Mouse (Mus musculus) MEL (cell line): Measurements from ENCODE around the gene Magi2. TPM values are rescaled to one million over a fixed set of nuclear protein-coding genes. Genes with fewer than 3 reads are reported as not detected.

Experiments
- DNase-seq: peaks from one replicate; pipeline ENCODE4 v3.0.0; 2011; ENCODE audit warnings: low read depth, low spot score
- H3K27ac ChIP-seq: 2 replicates; pipeline ENCODE4 v1.5.1; 2012; ENCODE audit warnings: low read depth, mild to moderate bottlenecking, control low read depth, low read length, moderate library complexity; ENCODE audit not compliant: control insufficient read depth
- H3K27me3 ChIP-seq, 2 experiments: fragments of 150-350 bp in 1 of 2; sonication (generic) in 1 of 2; 2 replicates each; pipeline ENCODE4 v1.6.1; 2012; ENCODE audit warnings: low read length in 2 of 2, mild to moderate bottlenecking in 2 of 2, improper control_type of control experiment in 1 of 2, moderate library complexity in 1 of 2; ENCODE audit not compliant: insufficient read depth in 2 of 2, control insufficient read depth in 1 of 2
- H3K36me3 ChIP-seq, 2 experiments: 2 replicates each; pipeline ENCODE4 v1.6.1; 2012 to 2014; ENCODE audit warnings: low read length in 2 of 2, improper control_type of control experiment in 1 of 2, inconsistent platforms in 1 of 2, mild to moderate bottlenecking in 1 of 2; ENCODE audit not compliant: insufficient read depth in 2 of 2, control insufficient read depth in 1 of 2
- H3K4me1 ChIP-seq, 2 experiments: fragments of 150-350 bp in 1 of 2; sonication (generic) in 1 of 2; 2 replicates each; pipeline ENCODE4 v1.6.1; 2012; ENCODE audit warnings: low read length in 2 of 2, improper control_type of control experiment in 1 of 2, mild to moderate bottlenecking in 1 of 2; ENCODE audit not compliant: insufficient read depth in 2 of 2, control insufficient read depth in 1 of 2
- H3K4me3 ChIP-seq, 2 experiments: fragments of 150-350 bp in 1 of 2; sonication (generic) in 1 of 2; 2 replicates each; pipeline ENCODE4 v1.5.1; 2012; ENCODE audit warnings: low read depth in 2 of 2, low read length in 2 of 2, mild to moderate bottlenecking in 2 of 2, moderate library complexity in 2 of 2, control low read depth in 1 of 2, improper control_type of control experiment in 1 of 2; ENCODE audit not compliant: control insufficient read depth in 1 of 2, insufficient read depth in 1 of 2
- H3K79me2 ChIP-seq: 2 replicates; pipeline ENCODE4 v1.6.1; 2012; ENCODE audit warnings: mild to moderate bottlenecking, low read length, moderate library complexity; ENCODE audit not compliant: control insufficient read depth, poor library complexity, insufficient read depth
- H3K9ac ChIP-seq: 2 replicates; pipeline ENCODE4 v1.6.1; 2012; ENCODE audit warnings: low read depth, mild to moderate bottlenecking, control low read depth, low read length, moderate library complexity; ENCODE audit not compliant: control insufficient read depth, poor library complexity, severe bottlenecking
- H3K9me3 ChIP-seq: fragments of 150-350 bp; sonication (generic); replicated peaks from 2 replicates; pipeline ENCODE4 v1.6.1; 2012; ENCODE audit warnings: mild to moderate bottlenecking, low read length, improper control_type of control experiment, moderate library complexity; ENCODE audit not compliant: insufficient read depth
- CHD2 ChIP-seq: IDR thresholded peaks from 2 replicates; pipeline ENCODE4 v1.6.1; 2011; ENCODE audit warnings: low read length, improper control_type of control experiment
- KAT2A ChIP-seq: conservative IDR thresholded peaks from 2 replicates; pipeline ENCODE4 v1.6.1; 2012; ENCODE audit warnings: low read depth, low read length, improper control_type of control experiment, inconsistent platforms
- MAFK ChIP-seq: IDR thresholded peaks from 2 replicates; pipeline ENCODE4 v1.6.1; 2011; ENCODE audit warnings: low read depth, mild to moderate bottlenecking, low read length, improper control_type of control experiment, borderline replicate concordance
- MAX ChIP-seq: IDR thresholded peaks from 2 replicates; pipeline ENCODE4 v1.6.1; 2011; ENCODE audit warnings: low read length, improper control_type of control experiment
- MAZ ChIP-seq: IDR thresholded peaks from 2 replicates; pipeline ENCODE4 v1.6.1; 2012; ENCODE audit warnings: low read depth, mild to moderate bottlenecking, inconsistent platforms, low read length, improper control_type of control experiment
- MXI1 ChIP-seq: IDR thresholded peaks from 2 replicates; pipeline ENCODE4 v1.6.1; 2011; ENCODE audit warnings: mild to moderate bottlenecking, low read depth, low read length, improper control_type of control experiment
- MYC ChIP-seq: IDR thresholded peaks from 2 replicates; pipeline ENCODE4 v1.6.1; 2011; ENCODE audit warnings: low read depth, mild to moderate bottlenecking, low read length, improper control_type of control experiment, moderate library complexity
- NELFE ChIP-seq: IDR thresholded peaks from 2 replicates; pipeline ENCODE4 v1.6.1; 2011; ENCODE audit warnings: low read depth, low read length, improper control_type of control experiment
- NRF1 ChIP-seq: IDR thresholded peaks from 2 replicates; pipeline ENCODE4 v1.6.1; 2014; ENCODE audit warnings: low read depth, mild to moderate bottlenecking, inconsistent platforms, low read length, improper control_type of control experiment, moderate library complexity; ENCODE audit not compliant: poor library complexity, insufficient read depth, severe bottlenecking
- POLR2A ChIP-seq, 2 experiments: IDR thresholded peaks; 2 replicates each; pipeline ENCODE4 v1.6.1; 2011 to 2012; ENCODE audit warnings: low read length in 2 of 2, mild to moderate bottlenecking in 2 of 2, control low read depth in 1 of 2, improper control_type of control experiment in 1 of 2, low read depth in 1 of 2, moderate library complexity in 1 of 2; ENCODE audit not compliant: control insufficient read depth in 1 of 2, insufficient read depth in 1 of 2, poor library complexity in 1 of 2
- POLR2AphosphoS2 ChIP-seq: IDR thresholded peaks from 2 replicates; pipeline ENCODE4 v1.6.1; 2011; ENCODE audit warnings: low read length, improper control_type of control experiment
- RAD21 ChIP-seq: IDR thresholded peaks from 2 replicates; pipeline ENCODE4 v1.6.1; 2011; ENCODE audit warnings: mild to moderate bottlenecking, low read depth, low read length, improper control_type of control experiment
- RCOR1 ChIP-seq: IDR thresholded peaks from 2 replicates; pipeline ENCODE4 v1.6.1; 2012; ENCODE audit warnings: low read depth, mild to moderate bottlenecking, inconsistent platforms, low read length, improper control_type of control experiment
- TAL1 ChIP-seq: IDR thresholded peaks from 2 replicates; pipeline ENCODE4 v1.6.1; 2012; ENCODE audit warnings: mild to moderate bottlenecking, inconsistent platforms, low read length, moderate library complexity, mixed read lengths
- TBP ChIP-seq: IDR thresholded peaks from 2 replicates; pipeline ENCODE4 v1.8.0; 2011; ENCODE audit warnings: low read depth, low read length, improper control_type of control experiment
- TCF12 ChIP-seq: IDR thresholded peaks from 2 replicates; pipeline ENCODE4 v1.6.1; 2014; ENCODE audit warnings: low read depth, mild to moderate bottlenecking, inconsistent platforms, low read length, improper control_type of control experiment, moderate library complexity
- UBTF ChIP-seq: IDR thresholded peaks from 2 replicates; pipeline ENCODE4 v1.6.1; 2012; ENCODE audit warnings: low read depth, mild to moderate bottlenecking, inconsistent platforms, low read length, improper control_type of control experiment, moderate library complexity, borderline replicate concordance; ENCODE audit not compliant: insufficient read depth
- USF1 ChIP-seq: IDR thresholded peaks from 2 replicates; pipeline ENCODE4 v1.6.1; 2014; ENCODE audit warnings: low read depth, mild to moderate bottlenecking, inconsistent platforms, low read length, improper control_type of control experiment, moderate library complexity
- USF2 ChIP-seq, 2 experiments: IDR thresholded peaks; 2 replicates each; pipeline ENCODE4 v1.6.1; 2011 to 2012; ENCODE audit warnings: improper control_type of control experiment in 2 of 2, low read length in 2 of 2, borderline replicate concordance in 1 of 2, inconsistent platforms in 1 of 2, low read depth in 1 of 2, mild to moderate bottlenecking in 1 of 2; ENCODE audit not compliant: insufficient read depth in 1 of 2
- ZKSCAN1 ChIP-seq: IDR thresholded peaks from 2 replicates; pipeline ENCODE4 v1.6.1; 2012; ENCODE audit warnings: low read depth, mild to moderate bottlenecking, inconsistent platforms, low read length, improper control_type of control experiment, moderate library complexity
- ZNF384 ChIP-seq: IDR thresholded peaks from 2 replicates; pipeline ENCODE4 v1.6.1; 2012; ENCODE audit warnings: low read depth, mild to moderate bottlenecking, inconsistent platforms, low read length, improper control_type of control experiment
- polyA plus RNA-seq, 2 experiments: library from polyadenylated mRNA; stranded (reverse) in 1 of 2; unstranded in 1 of 2; fragments of >175 nt in 1 of 2; fragments of >200 nt in 1 of 2; gene quantifications; 2 replicates each; pipeline versions ENCODE4 v1.2.1 to v1.2.4; 2012; ENCODE audit warnings: low replicate concordance in 2 of 2, low read depth in 1 of 2; ENCODE audit not compliant: insufficient read length in 2 of 2, insufficient read depth in 1 of 2, missing spikeins in 1 of 2
- total RNA-seq: library from RNA; depleted of rRNA; stranded (reverse); fragments of 300-350 nt; gene quantifications from 2 replicates; pipeline ENCODE4 v1.2.3, GENCODE M21; 2012

Gene Magi2
- total and polyA plus RNA-seq, 3 experiments = 0.46 to 0.47 TPM; not detected in 1

DNA sequence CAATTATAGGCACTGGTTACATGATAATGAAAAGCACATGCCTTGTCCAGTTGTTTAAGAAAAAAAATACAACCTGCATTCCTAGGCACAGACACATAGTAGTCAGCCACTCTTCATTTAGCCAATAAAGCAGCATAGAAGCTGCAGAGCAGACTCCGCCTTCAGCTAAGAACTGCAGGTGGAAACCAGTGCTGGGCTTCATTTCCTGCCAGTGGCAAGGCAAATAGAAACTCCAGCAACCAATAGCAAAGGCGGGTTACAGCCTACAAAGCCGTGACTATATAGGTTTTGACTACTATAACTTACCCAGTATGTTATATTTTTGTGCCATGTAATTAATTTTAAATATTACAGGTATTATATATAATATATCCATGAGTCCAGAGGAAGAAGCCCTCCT is 1135.3 kb downstream of the Magi2 start:
- Histone ChIP-seq H3K27me3 (no peaks in the 10 kb centered on the region), H3K9ac (no peak overlapping the region), H3K9me3 (no peaks in the 10 kb centered on the region), H3K79me2 (no peaks in the 10 kb centered on the region), H3K36me3 (no peaks in the 10 kb centered on the region), H3K4me1 (no peaks in the 10 kb centered on the region), H3K4me3 (no peak overlapping the region), H3K27ac (no peak overlapping the region)
- TF ChIP-seq TCF12 (no peak), MAX (no peak), POLR2A (IDR thresholded peaks at IDR 0.05; ENCODE audit: control insufficient read depth in 1 of 2, insufficient read depth in 1 of 2, low read depth in 1 of 2, low read length in 2 of 2, poor library complexity in 1 of 2) (no peak), MXI1 (no peak), NELFE (no peak), RAD21 (no peak), RCOR1 (no peak)
- no peak for DNase-seq

DNA sequence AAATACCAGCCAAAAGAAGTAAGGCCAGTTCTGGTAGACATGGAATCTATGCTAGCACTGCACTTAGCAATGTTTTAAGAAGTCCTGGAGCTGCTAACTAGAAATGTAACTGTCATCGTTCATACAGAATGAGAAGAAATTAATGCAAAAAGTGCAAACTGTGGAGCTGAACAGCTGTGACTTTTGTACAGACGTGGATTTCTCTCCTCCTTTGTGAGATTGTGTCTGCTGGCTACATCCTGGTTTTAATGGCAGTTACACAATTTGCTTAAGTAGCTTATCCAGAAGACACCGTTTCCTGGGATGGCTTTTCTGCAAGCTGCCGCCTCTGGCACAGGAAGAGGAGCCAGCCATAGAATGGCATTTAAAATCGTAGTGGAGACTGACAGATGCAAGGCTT is 1136.4 kb downstream of the Magi2 start:
- H3K4me3 ChIP-seq = no peak overlapping the region
- no peak overlapping the region for H3K9ac ChIP-seq
- no peaks in the 10 kb centered on the region for H3K36me3 ChIP-seq
- TF ChIP-seq MAZ (no peak), POLR2AphosphoS2 (no peak), TAL1 (no peak), USF1 (no peak), CHD2 (no peak), MYC (no peak), TBP (no peak), USF2 (IDR thresholded peaks at IDR 0.05; ENCODE audit: borderline replicate concordance in 1 of 2, insufficient read depth in 1 of 2, low read depth in 1 of 2, low read length in 2 of 2) (no peak), MAFK (no peak), ZKSCAN1 (no peak), KAT2A (no peak), MXI1 (no peak), NRF1 (no peak), UBTF (no peak), RCOR1 (no peak), ZNF384 (no peak), POLR2A (IDR thresholded peaks at IDR 0.05; ENCODE audit: control insufficient read depth in 1 of 2, insufficient read depth in 1 of 2, low read depth in 1 of 2, low read length in 2 of 2, poor library complexity in 1 of 2) (no peak)
- no peak for DNase-seq
- no peaks in the 10 kb centered on the region for H3K9me3 ChIP-seq
- no peaks in the 10 kb centered on the region for H3K4me1 ChIP-seq
- H3K27me3 ChIP-seq = no peaks in the 10 kb centered on the region
- H3K79me2 ChIP-seq = no peaks in the 10 kb centered on the region
- no peak overlapping the region for H3K27ac ChIP-seq
